Mouse (Mus musculus): ENCODE data around the gene Adtrp.

DNA sequence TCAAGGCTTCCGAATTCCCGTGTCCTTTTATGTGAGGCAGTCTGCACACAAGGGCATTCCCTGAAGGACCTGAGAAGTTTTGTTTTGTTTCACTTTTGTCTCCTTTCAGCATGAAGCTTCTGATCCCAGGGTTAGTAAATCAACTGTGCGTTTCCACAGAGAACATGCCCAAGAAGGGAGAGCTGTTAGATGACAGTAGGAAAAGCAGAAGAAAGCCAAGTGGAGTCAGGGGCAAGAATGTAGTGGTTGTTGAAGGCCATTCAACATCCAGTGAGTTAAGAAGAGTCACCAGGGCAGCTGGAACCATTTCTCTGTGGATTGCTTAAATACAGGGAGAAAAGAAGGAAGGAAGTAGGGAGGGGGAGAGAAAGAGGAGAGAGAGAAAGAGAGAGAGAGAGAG is 76.4 kb downstream of the Adtrp start:
- TF ChIP-seq CTCF (IDR thresholded peaks at IDR 0.05; ENCODE audit: low read depth) (no peak), EP300 (optimal IDR thresholded peaks at IDR 0.05) (no peak)
